Mouse (Mus musculus) ES-Bruce4 (cell line): Measurements from ENCODE around the gene Ercc6l2.

Experiments used
- EP300 ChIP-seq: IDR thresholded peaks from 2 replicates; pipeline ENCODE4 v1.6.1; 2011; ENCODE audit warnings: low read depth, low read length; ENCODE audit not compliant: insufficient read depth
- POLR2A ChIP-seq: IDR thresholded peaks from one replicate; pipeline ENCODE4 v1.8.1; 2011; ENCODE audit warnings: low read length; ENCODE audit not compliant: insufficient read depth

DNA sequence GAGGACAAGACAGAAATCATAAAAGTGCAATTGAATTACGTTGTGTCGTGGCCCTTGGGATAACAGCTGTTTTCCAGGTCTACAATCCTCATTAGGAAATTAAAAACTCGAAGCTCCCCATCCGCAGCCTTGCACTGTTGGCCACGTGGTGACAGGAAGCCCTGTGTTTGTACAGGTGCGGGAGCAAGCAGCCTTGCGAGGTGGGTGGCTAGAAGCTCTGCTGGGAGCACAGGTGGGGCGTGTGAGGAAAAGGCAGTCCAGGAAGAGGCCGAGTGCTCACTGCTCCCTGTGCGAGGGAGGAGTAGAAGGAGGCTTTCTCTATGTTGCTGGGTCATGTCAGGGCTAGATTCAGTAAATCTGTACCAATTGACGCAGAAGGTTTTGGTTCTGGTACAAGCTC, 49.0 kb upstream of the Ercc6l2 start:
- no peak for TF ChIP-seq EP300
- TF ChIP-seq POLR2A, result no peak
